Mouse (Mus musculus) ES-E14 (cell line): ENCODE results near the gene Mfsd2b. TPM values are rescaled to one million over a fixed set of nuclear protein-coding genes. Genes with fewer than 3 reads are reported as not detected.
A peak's percentile ranks its signal among the peaks of the same experiment; 100 is the strongest.

ENCODE experiments used
- DNase-seq: peaks from one replicate; pipeline ENCODE4 v3.0.0-alpha.2; 2013; ENCODE audit warnings: low read depth, low spot score
- H3K27ac ChIP-seq: 2 replicates; pipeline ENCODE4 v1.5.1; 2012; ENCODE audit warnings: low read depth, mild to moderate bottlenecking, low read length, moderate library complexity, mixed read lengths; ENCODE audit not compliant: poor library complexity, insufficient read depth, severe bottlenecking
- H3K36me3 ChIP-seq: 2 replicates; pipeline ENCODE4 v1.6.1; 2012; ENCODE audit warnings: mild to moderate bottlenecking, low read length, moderate library complexity, mixed read lengths; ENCODE audit not compliant: control insufficient read depth, poor library complexity, insufficient read depth, severe bottlenecking
- H3K4me1 ChIP-seq, 2 experiments: fragments of 150-350 bp in 1 of 2; sonication (generic) in 1 of 2; 2 replicates each; pipeline ENCODE4 v1.6.1; 2012; ENCODE audit warnings: low read length in 2 of 2, mild to moderate bottlenecking in 1 of 2, mixed read lengths in 1 of 2; ENCODE audit not compliant: control insufficient read depth in 2 of 2, insufficient read depth in 2 of 2, poor library complexity in 1 of 2
- H3K4me3 ChIP-seq, 2 experiments: fragments of 150-350 bp in 1 of 2; sonication (generic) in 1 of 2; 2 replicates each; pipeline ENCODE4 v1.5.1; 2012; ENCODE audit warnings: low read length in 2 of 2, low read depth in 1 of 2, mild to moderate bottlenecking in 1 of 2, mixed read lengths in 1 of 2; ENCODE audit not compliant: insufficient read depth in 1 of 2, poor library complexity in 1 of 2, severe bottlenecking in 1 of 2
- H3K9ac ChIP-seq: 2 replicates; pipeline ENCODE4 v1.6.1; 2012; ENCODE audit warnings: low read depth, mild to moderate bottlenecking, low read length, mixed read lengths; ENCODE audit not compliant: poor library complexity, insufficient read depth, severe bottlenecking
- H3K9me3 ChIP-seq: fragments of 150-350 bp; sonication (generic); 2 replicates; pipeline ENCODE4 v1.6.1; 2012; ENCODE audit warnings: low read depth, mild to moderate bottlenecking, low read length; ENCODE audit not compliant: control insufficient read depth, insufficient read depth
- CHD2 ChIP-seq: IDR thresholded peaks from 2 replicates; pipeline ENCODE4 v1.6.1; 2014; ENCODE audit warnings: mild to moderate bottlenecking, low read depth, low read length, inconsistent platforms
- HCFC1 ChIP-seq: IDR thresholded peaks from 2 replicates; pipeline ENCODE4 v1.6.1; 2012; ENCODE audit warnings: low read length, inconsistent platforms, borderline replicate concordance; ENCODE audit not compliant: insufficient read depth
- MAFK ChIP-seq: IDR thresholded peaks from 2 replicates; pipeline ENCODE4 v1.6.1; 2014; ENCODE audit warnings: mild to moderate bottlenecking, low read depth, low read length, inconsistent platforms; ENCODE audit not compliant: insufficient read depth
- ZC3H11A ChIP-seq: IDR thresholded peaks from 2 replicates; pipeline ENCODE4 v1.6.1; 2012; ENCODE audit warnings: low read depth, mild to moderate bottlenecking, inconsistent platforms, low read length, borderline replicate concordance
- ZNF384 ChIP-seq: IDR thresholded peaks from 2 replicates; pipeline ENCODE4 v1.6.1; 2012; ENCODE audit warnings: low read depth, low read length, inconsistent platforms
- in situ Hi-C, 2 experiments: fragments of 600-800 bp; cut with MboI; formaldehyde crosslinking; loops; one replicate each; pipeline ENCODE4 v1.15.1; 2025; ENCODE audit warnings: low sequenced_read_pairs in 2 of 2, inconsistent platforms in 1 of 2; ENCODE audit not compliant: unreplicated experiment in 2 of 2
- total RNA-seq: library from RNA; depleted of rRNA; stranded (reverse); fragments of 300-350 nt; gene quantifications from 2 replicates; pipeline ENCODE4 v1.2.3, GENCODE M21; 2012

Mfsd2b gene
- total RNA-seq, 1 experiment = 3.2 TPM

DNA sequence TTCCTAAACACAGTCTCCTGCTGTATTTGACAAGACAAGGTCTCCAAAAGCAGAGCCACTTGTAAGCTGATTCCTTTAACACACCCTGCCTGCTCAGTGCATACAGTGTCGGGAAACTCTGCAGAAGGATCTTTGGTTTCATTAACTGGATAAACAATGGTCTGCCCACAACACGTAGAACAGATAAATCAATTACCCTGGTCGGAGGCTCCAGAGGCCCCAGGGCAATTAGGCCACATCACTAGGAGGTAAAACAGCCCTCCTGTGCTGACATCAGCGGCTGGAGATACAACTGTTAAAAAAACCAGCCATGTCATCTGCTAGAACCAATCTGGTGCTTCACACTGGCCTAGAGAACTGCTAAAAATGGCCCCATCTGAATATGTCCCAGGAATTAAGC lies 37.2 kb downstream of the Mfsd2b start:
- in situ Hi-C loops = no loop called here
- peaks cover 0 to 2% of the 10 kb centered on the region in 2 experiments; a peak in 1 of 4 replicates for H3K4me1 ChIP-seq
- H3K9ac ChIP-seq = no peak overlapping the region

DNA sequence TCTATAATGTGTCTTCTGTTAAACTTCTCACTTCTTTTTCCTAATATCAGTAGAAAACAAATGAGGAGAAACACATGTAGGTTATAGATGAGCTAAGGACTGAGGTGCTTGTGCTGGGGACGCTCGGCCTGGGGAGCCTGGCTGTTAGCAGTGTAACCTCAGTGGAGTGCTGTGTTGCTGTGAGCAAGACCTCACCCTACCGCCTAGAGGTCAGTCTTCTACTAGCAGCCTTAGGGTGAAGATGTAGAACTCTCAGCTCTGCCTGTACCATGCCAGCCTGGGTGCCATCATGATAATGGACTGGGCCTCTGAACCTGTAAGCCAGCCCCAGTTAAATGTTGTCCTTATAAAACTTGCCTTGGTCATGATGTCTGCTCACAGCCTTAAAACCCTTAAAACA lies 46.9 kb downstream of the Mfsd2b start:
- peaks cover 9% of the 10 kb centered on the region for H3K36me3 ChIP-seq
- no peak overlapping the region for H3K9ac ChIP-seq
- in situ Hi-C loops = no loop called here
- no peak overlapping the region for H3K4me3 ChIP-seq
- H3K4me1 ChIP-seq = 0 out of 4 replicates have a peak, but pooled peaks cover 0 to 2% of the 10 kb centered on the region in 2 experiments
- DNase-seq = no peak
- no peaks in the 10 kb centered on the region for H3K9me3 ChIP-seq
- TF ChIP-seq ZC3H11A (no peak), HCFC1 (no peak), CHD2 (no peak), MAFK (no peak), ZNF384 (no peak)
- H3K27ac ChIP-seq = no peak overlapping the region

More for the DNA sequence above, 37.2 kb downstream of the Mfsd2b start:
- H3K9me3 ChIP-seq = no peaks in the 10 kb centered on the region
- no peak overlapping the region for H3K27ac ChIP-seq
- TF ChIP-seq ZNF384 (no peak), HCFC1 (no peak), CHD2 (no peak), MAFK (no peak), ZC3H11A (no peak)
- no peak overlapping the region for H3K4me3 ChIP-seq
- no peak for DNase-seq
- H3K36me3 ChIP-seq = peaks cover 4% of the 10 kb centered on the region; the same call in 1 of the 2 replicates

DNA sequence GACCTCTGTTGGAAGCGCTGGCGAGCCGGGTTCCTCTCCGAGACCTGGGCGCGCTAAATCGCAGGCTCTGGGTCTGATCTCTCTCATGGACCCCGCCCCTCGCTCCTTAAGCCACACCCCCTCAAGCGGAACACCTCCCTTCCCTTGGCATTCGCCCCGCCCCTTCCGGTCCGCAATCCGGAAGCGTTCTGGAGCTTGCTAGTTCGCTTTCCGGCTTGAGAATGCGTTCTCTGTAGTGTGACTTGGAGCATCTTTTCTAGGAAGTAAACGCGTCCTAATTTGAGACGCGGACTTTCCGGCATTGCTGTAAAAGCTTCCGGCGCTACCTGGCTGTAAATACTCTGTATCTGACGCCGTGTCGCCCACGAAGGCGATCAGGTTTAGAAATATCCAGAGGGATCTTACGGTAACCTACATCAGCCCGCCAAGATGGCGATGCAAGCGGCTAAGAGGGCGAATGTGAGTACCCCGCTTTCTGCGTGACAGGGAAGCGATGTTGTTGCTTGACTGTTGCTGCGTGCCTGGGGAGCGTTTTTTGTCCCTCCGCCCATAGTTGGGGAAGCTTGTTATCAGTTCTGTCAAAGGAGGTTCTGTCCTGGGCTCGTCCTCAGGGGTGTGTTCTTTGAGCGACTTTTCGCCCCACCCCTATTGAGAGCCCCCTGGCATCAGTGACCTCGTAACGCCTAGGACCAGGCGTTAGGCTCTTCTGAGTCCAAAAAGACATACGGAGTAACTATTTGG lies 56.6 kb downstream of the Mfsd2b start, which contains the start of gene Sf3b6:
TSS of gene Sf3b6 (plus strand) at position 184 of the 741 bp plus-strand sequence.
- H3K9ac ChIP-seq = peak within 1 kb of the TSS; percentile 94
- peaks cover 0 to 7% of the 10 kb centered on the region in 2 experiments; a peak in 2 of 4 replicates for H3K4me1 ChIP-seq
- peak; percentile 99 for DNase-seq
- TF ChIP-seq CHD2 (no peak), ZC3H11A (no peak), MAFK (no peak), HCFC1 (peak; percentile 63; the same call in 1 of the 2 replicates), ZNF384 (no peak)
- in situ Hi-C loops = no loop called here
- H3K36me3 ChIP-seq = no peaks in the 10 kb centered on the region; the same call in 1 of the 2 replicates
- H3K9me3 ChIP-seq = no peaks in the 10 kb centered on the region
- H3K27ac ChIP-seq = peak within 1 kb of the TSS; percentile 62
- H3K4me3 ChIP-seq = peak within 1 kb of the TSS; percentile 93 to 100

DNA sequence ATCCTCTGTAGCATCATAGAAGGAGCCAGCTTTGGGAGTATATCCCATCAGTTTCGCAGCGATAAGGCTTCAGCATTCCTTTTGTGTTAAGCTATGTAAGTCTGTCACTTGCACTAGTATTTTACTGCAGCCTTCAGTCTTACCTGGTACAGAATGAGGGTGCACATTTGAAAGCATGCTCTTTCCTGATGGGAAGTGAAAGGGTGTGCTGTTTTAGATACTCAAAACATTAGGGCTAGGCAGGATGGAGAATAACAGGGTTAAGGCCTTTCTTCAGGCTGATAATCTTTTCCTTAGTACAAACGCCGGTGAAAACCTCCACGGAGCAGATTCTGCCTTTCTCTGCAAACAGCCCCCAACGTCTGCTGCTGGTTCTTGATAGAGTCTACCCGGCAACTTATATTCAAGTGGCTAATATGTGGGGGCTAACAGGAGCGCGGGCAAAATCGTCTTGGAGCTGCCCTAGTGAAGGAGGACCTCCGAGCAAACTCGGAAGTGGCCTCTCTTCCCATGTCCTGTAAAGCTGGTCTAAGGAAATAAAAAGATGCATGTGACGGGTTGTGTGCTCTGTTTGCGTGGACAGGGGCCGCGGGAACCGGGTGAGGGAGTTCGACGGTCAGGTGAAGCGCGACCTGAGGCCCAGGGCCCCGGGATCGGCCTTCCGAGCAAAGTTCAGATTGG lies 57.3 kb downstream of the Mfsd2b start:
- peaks cover 0 to 7% of the 10 kb centered on the region in 2 experiments; a peak in 2 of 4 replicates for H3K4me1 ChIP-seq
- in situ Hi-C loops = no loop called here
- no peaks in the 10 kb centered on the region for H3K36me3 ChIP-seq
- H3K9me3 ChIP-seq = no peaks in the 10 kb centered on the region
- TF ChIP-seq ZC3H11A (no peak), HCFC1 (no peak), ZNF384 (no peak), MAFK (no peak), CHD2 (no peak)
- peak overlapping the region; percentile 62; the same call in 1 of the 2 replicates for H3K27ac ChIP-seq
- H3K4me3 ChIP-seq = peak overlapping the region; percentile 79 to 100
- peak overlapping the region; percentile 94 for H3K9ac ChIP-seq
- no peak for DNase-seq
